In the genomic region with DNA sequence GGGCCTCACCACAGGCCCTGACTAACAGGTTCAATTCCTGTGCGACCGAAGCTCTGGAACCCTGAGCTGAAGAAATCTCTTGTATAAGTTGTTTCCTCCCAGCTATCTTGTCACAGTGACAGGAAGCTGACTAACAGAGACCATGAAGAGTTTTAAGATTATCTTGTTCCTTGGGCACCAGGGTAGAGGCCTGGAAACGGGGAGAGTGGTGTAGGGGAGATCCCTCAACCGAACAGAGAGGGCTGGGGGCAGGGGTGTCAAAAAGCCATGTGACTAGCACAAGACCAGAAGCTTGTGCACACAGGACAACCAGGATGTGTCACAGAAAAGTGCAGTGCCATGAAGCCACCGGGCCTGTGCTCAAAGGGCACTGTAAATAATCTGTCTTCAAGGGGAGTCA, we compare ENCODE assay signal across 22 mouse cellular contexts.
"Had no signal": no experiment of that assay in that cellular context is flagged by ENCODE, and none has a peak within 500 bp of the region (broad histone marks: within the 10 kb centered on the region; RNA-seq: fewer than 3 reads in every experiment).

No protein-coding gene starts in this region.

- H3K9ac ChIP-seq: limb, embryonic 13.5 days; liver, embryonic 12.5 days; liver, embryonic 15.5 days; lung, embryonic 15.5 days; midbrain, embryonic 15.5 days; neural tube, embryonic 12.5 days; neural tube, embryonic 15.5 days; stomach, embryonic 15.5 days had no signal

- H3K36me3 ChIP-seq: limb, embryonic 10.5 days; limb, embryonic 13.5 days; liver, embryonic 12.5 days; liver, embryonic 15.5 days; lung, embryonic 15.5 days; midbrain, embryonic 10.5 days; midbrain, embryonic 15.5 days; neural tube, embryonic 12.5 days; neural tube, embryonic 15.5 days; stomach, embryonic 15.5 days had no signal

- ATAC-seq: liver, embryonic 12.5 days; midbrain, embryonic 15.5 days had no signal

- H3K9me3 ChIP-seq: limb, embryonic 10.5 days; limb, embryonic 13.5 days; liver, embryonic 12.5 days; liver, embryonic 15.5 days; lung, embryonic 15.5 days; midbrain, embryonic 10.5 days; midbrain, embryonic 15.5 days; neural tube, embryonic 12.5 days; neural tube, embryonic 15.5 days; stomach, embryonic 15.5 days had no signal

- H3K4me2 ChIP-seq: limb, embryonic 13.5 days; liver, embryonic 12.5 days; liver, embryonic 15.5 days; lung, embryonic 15.5 days; midbrain, embryonic 15.5 days; neural tube, embryonic 12.5 days; neural tube, embryonic 15.5 days; stomach, embryonic 15.5 days had no signal

- H3K27me3 ChIP-seq: limb, embryonic 13.5 days; liver, embryonic 12.5 days; liver, embryonic 15.5 days; lung, embryonic 15.5 days; midbrain, embryonic 15.5 days; neural tube, embryonic 12.5 days; neural tube, embryonic 15.5 days; stomach, embryonic 15.5 days had no signal

- DNase-seq: kidney, postnatal 25 days; layer of hippocampus, adult 9-11 months; liver; lung, adult 18-20 months; lung, postnatal 14 days; right cerebral cortex, adult 18-20 months; right cerebral cortex, postnatal 14 days; spleen, adult 18-20 months; thymus, postnatal 25 days had no signal

- H3K27ac ChIP-seq: kidney, postnatal 0 days; layer of hippocampus, adult 2 months; limb, embryonic 10.5 days; limb, embryonic 13.5 days; liver, embryonic 12.5 days; liver, embryonic 15.5 days; lung, embryonic 15.5 days; midbrain, embryonic 10.5 days; midbrain, embryonic 15.5 days; neural tube, embryonic 12.5 days; neural tube, embryonic 15.5 days; stomach, embryonic 15.5 days had no signal

- H3K4me3 ChIP-seq: layer of hippocampus, adult 2 months; limb, embryonic 10.5 days; limb, embryonic 13.5 days; liver, embryonic 12.5 days; liver, embryonic 15.5 days; lung, embryonic 15.5 days; megakaryocyte, embryonic 14.5 days; midbrain, embryonic 10.5 days; midbrain, embryonic 15.5 days; neural tube, embryonic 12.5 days; neural tube, embryonic 15.5 days; stomach, embryonic 15.5 days had no signal

- H3K4me1 ChIP-seq: liver, embryonic 12.5 days; midbrain, embryonic 10.5 days; midbrain, embryonic 15.5 days; neural tube, embryonic 12.5 days; stomach, embryonic 15.5 days had no signal
